Mouse (Mus musculus) stomach, embryonic 16.5 days (tissue): Measurements from ENCODE around the gene Ryr3. TPM values are rescaled to one million over a fixed set of nuclear protein-coding genes. Genes with fewer than 3 reads are reported as not detected.

Experiments used
- ATAC-seq: fragments of 200-750 bp; cut with Nextera tagmentation; 2 replicates; pipeline ENCODE4 v1.8.0; 2017; ENCODE audit warnings: moderate number of reproducible peaks, moderate TSS enrichment; ENCODE audit not compliant: insufficient read depth, low FRiP score
- H3K27ac ChIP-seq: fragments of 300-500 bp; sonication (generic); 2 replicates; pipeline ENCODE4 v1.5.1; 2014; ENCODE audit warnings: low read length
- H3K27me3 ChIP-seq: fragments of 300-500 bp; sonication (generic); 2 replicates; pipeline ENCODE4 v1.6.1; 2014; ENCODE audit warnings: low read length, control low read depth, mixed read lengths; ENCODE audit not compliant: control insufficient read depth, insufficient read depth
- H3K36me3 ChIP-seq: fragments of 300-500 bp; sonication (generic); 2 replicates; pipeline ENCODE4 v1.6.1; 2014; ENCODE audit warnings: low read length; ENCODE audit not compliant: control insufficient read depth, insufficient read depth
- H3K4me1 ChIP-seq: fragments of 300-500 bp; sonication (generic); 2 replicates; pipeline ENCODE4 v1.6.1; 2014; ENCODE audit warnings: low read length, control low read depth, mixed read lengths; ENCODE audit not compliant: control insufficient read depth, insufficient read depth
- H3K4me2 ChIP-seq: fragments of 300-500 bp; sonication (generic); 2 replicates; pipeline ENCODE4 v1.6.1; 2014; ENCODE audit warnings: low read depth, low read length, mixed read lengths
- H3K4me3 ChIP-seq: fragments of 300-500 bp; sonication (generic); replicated peaks from 2 replicates; pipeline ENCODE4 v1.5.1; 2014; ENCODE audit warnings: mild to moderate bottlenecking, low read length
- H3K9ac ChIP-seq: fragments of 300-500 bp; sonication (generic); 2 replicates; pipeline ENCODE4 v1.6.1; 2014; ENCODE audit warnings: low read length
- H3K9me3 ChIP-seq: fragments of 300-500 bp; sonication (generic); replicated peaks from 2 replicates; pipeline ENCODE4 v1.6.1; 2016; ENCODE audit warnings: low read length, control low read depth; ENCODE audit not compliant: control insufficient read depth
- WGBS: fragments of 180-500 bp; shearing (Covaris S2); extraction: QIAGEN DNeasy Blood & Tissue Kit; methylation state at CpG from one replicate; pipeline ENCODE4 v1.1.7; 2014; 5-methylcytosine and 5-hydroxymethylcytosine counted together
- polyA plus RNA-seq: library from polyadenylated mRNA; unstranded; fragments of >200 nt; fragmentation: Nextera tagmentation; extraction: Ambion mirVana; gene quantifications from 2 replicates; pipeline ENCODE4 v1.2.1, GENCODE M21; 2015

Ryr3 gene
- polyA plus RNA-seq, 1 experiment from 2014 or later, result 5.8 TPM

GRCm38 (mm10) chr2:112909142-112909541 lies 307.8 kb downstream of the Ryr3 start:
- no peaks in the 10 kb centered on the region for H3K27me3 ChIP-seq
- 77% methylated on average over 4 of the region's 4 CpGs for WGBS
- no peaks in the 10 kb centered on the region for H3K4me1 ChIP-seq
- H3K9ac ChIP-seq, result no peak overlapping the region
- H3K4me3 ChIP-seq, result no peak overlapping the region
- no peaks in the 10 kb centered on the region for H3K9me3 ChIP-seq
- H3K27ac ChIP-seq, result no peak overlapping the region
- no peak overlapping the region for H3K4me2 ChIP-seq
- no peaks in the 10 kb centered on the region for H3K36me3 ChIP-seq
- no peak for ATAC-seq

DNA sequence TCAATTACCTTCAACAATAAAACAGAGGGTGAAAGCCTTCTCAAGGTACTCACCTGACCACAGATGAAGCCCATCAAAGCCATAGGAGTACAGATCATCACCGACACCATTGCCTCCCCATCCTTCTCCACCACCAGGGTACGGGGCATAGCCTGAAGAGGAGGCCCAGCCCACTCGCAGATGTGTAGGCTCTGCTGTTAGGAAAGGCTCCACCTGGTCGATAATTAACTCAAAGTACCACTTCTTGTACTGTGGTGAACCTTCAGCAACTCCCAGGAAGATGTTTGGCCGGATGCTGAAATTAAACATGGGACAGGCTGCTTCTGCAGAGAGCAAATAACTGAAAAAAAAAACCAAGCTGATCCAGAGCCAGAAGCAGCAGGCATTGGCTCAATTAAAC lies 316.1 kb downstream of the Ryr3 start:
- H3K9ac ChIP-seq, result no peak overlapping the region
- H3K27me3 ChIP-seq, result no peaks in the 10 kb centered on the region
- no peak overlapping the region for H3K4me2 ChIP-seq
- no peak for ATAC-seq
- no peaks in the 10 kb centered on the region for H3K4me1 ChIP-seq
- H3K4me3 ChIP-seq, result no peak overlapping the region
- no peak overlapping the region for H3K27ac ChIP-seq
- no peaks in the 10 kb centered on the region for H3K36me3 ChIP-seq
- no peaks in the 10 kb centered on the region for H3K9me3 ChIP-seq
- 62% methylated on average over 5 of the region's 5 CpGs for WGBS

GRCm38 (mm10) chr2:112884456-112885114 lies 332.3 kb downstream of the Ryr3 start:
- Histone ChIP-seq H3K27ac (no peak overlapping the region), H3K4me2 (no peak overlapping the region), H3K4me3 (no peak overlapping the region), H3K27me3 (no peaks in the 10 kb centered on the region), H3K9ac (no peak overlapping the region), H3K9me3 (no peaks in the 10 kb centered on the region), H3K4me1 (no peaks in the 10 kb centered on the region), H3K36me3 (no peaks in the 10 kb centered on the region)
- ATAC-seq, result no peak
- 75% methylated on average over 4 of the region's 4 CpGs for WGBS

GRCm38 (mm10) chr2:112881805-112882204 lies 335.1 kb downstream of the Ryr3 start:
- no peak overlapping the region for H3K4me3 ChIP-seq

DNA sequence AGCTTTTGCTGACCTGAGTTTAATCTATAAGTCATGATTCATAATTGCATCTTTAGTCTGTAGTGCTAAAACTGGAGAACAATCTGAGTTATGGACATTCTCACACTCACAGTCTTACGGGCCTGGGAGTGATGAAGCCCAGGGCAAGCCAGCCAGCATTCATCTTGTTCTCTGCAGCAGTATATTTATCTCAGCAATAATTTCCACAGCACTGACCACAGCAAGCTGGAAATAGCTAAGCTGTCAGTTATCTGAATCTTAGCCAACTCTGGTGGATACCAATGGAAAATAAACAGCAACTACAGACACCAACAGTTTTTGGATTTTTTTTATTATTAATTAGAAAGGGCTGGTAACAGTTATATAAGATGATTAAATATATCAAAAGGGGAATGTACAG lies 335.5 kb downstream of the Ryr3 start:
- H3K9me3 ChIP-seq, result no peaks in the 10 kb centered on the region
- no peak overlapping the region for H3K9ac ChIP-seq
- no peak for ATAC-seq
- 47% methylated on average over 1 of the region's 1 CpGs for WGBS
- H3K27me3 ChIP-seq, result no peaks in the 10 kb centered on the region
- H3K4me1 ChIP-seq, result no peaks in the 10 kb centered on the region
- H3K36me3 ChIP-seq, result no peaks in the 10 kb centered on the region
- no peak overlapping the region for H3K27ac ChIP-seq
- no peak overlapping the region for H3K4me3 ChIP-seq
- no peak overlapping the region for H3K4me2 ChIP-seq

More at GRCm38 (mm10) chr2:112881805-112882204, 335.1 kb downstream of the Ryr3 start:
- no peak overlapping the region for H3K4me2 ChIP-seq
- no peak for ATAC-seq
- no peaks in the 10 kb centered on the region for H3K9me3 ChIP-seq
- 71% methylated on average over 2 of the region's 2 CpGs for WGBS
- no peaks in the 10 kb centered on the region for H3K36me3 ChIP-seq
- H3K27me3 ChIP-seq, result no peaks in the 10 kb centered on the region
- H3K9ac ChIP-seq, result no peak overlapping the region
- no peaks in the 10 kb centered on the region for H3K4me1 ChIP-seq
- H3K27ac ChIP-seq, result no peak overlapping the region

- H3K4me3 ChIP-seq, result no peak overlapping the region
- no peaks in the 10 kb centered on the region for H3K36me3 ChIP-seq
- H3K27me3 ChIP-seq, result no peaks in the 10 kb centered on the region
- no peak overlapping the region for H3K27ac ChIP-seq
- ATAC-seq, result no peak
- 78% methylated on average over 3 of the region's 3 CpGs for WGBS
- no peak overlapping the region for H3K4me2 ChIP-seq
- H3K4me1 ChIP-seq, result no peaks in the 10 kb centered on the region
- H3K9ac ChIP-seq, result no peak overlapping the region
- no peaks in the 10 kb centered on the region for H3K9me3 ChIP-seq
These were observed 339.5 kb downstream of the Ryr3 start for GRCm38 (mm10) chr2:112877404-112877803.

DNA sequence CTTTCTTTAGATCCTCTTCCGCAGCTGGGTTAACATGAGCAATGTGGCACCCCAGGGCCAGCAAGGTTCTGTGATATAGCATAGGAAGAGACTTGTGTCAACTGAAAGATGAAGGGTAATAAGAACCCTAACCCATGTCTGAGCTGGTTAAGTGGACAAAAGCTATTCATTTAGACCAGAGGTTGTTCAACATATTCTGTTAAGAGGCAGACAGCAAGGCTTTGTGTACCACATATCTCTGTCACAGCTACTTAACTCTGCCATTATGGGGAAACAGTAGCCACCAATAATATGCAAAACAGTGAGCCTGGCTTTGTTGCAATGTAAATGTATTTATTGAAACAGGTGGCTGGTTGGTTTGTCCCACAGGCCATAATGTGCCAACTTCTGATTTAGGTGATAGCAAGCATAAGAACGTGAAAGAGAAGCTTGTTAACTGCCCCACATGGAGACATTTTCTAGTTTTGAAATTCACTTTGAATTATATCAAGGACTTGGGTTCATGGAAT lies 350.8 kb downstream of the Ryr3 start:
- 81% methylated on average over 2 of the region's 2 CpGs for WGBS
- H3K4me3 ChIP-seq, result no peak overlapping the region
- no peak overlapping the region for H3K4me2 ChIP-seq
- no peak for ATAC-seq
- H3K9me3 ChIP-seq, result no peaks in the 10 kb centered on the region
- no peak overlapping the region for H3K9ac ChIP-seq
- H3K36me3 ChIP-seq, result no peaks in the 10 kb centered on the region
- H3K4me1 ChIP-seq, result no peaks in the 10 kb centered on the region
- H3K27me3 ChIP-seq, result no peaks in the 10 kb centered on the region
- H3K27ac ChIP-seq, result no peak overlapping the region

- no peaks in the 10 kb centered on the region for H3K9me3 ChIP-seq
- ATAC-seq, result no peak
- WGBS, result 92% methylated on average over 4 of the region's 4 CpGs
These were observed 355.1 kb downstream of the Ryr3 start for GRCm38 (mm10) chr2:112861792-112862191.

GRCm38 (mm10) chr2:112845583-112846512 lies 371.0 kb downstream of the Ryr3 start:
- 0 out of 2 replicates have a peak, but pooled peaks cover 2% of the 10 kb centered on the region for H3K9me3 ChIP-seq
- H3K4me2 ChIP-seq, result no peak overlapping the region
- H3K9ac ChIP-seq, result no peak overlapping the region
- no peak for ATAC-seq
- 64% methylated on average over 4 of the region's 4 CpGs for WGBS
- H3K4me3 ChIP-seq, result no peak overlapping the region
- no peaks in the 10 kb centered on the region for H3K27me3 ChIP-seq
- H3K27ac ChIP-seq, result no peak overlapping the region
- H3K36me3 ChIP-seq, result no peaks in the 10 kb centered on the region
- H3K4me1 ChIP-seq, result no peaks in the 10 kb centered on the region

More at GRCm38 (mm10) chr2:112861792-112862191, 355.1 kb downstream of the Ryr3 start:
- Histone ChIP-seq H3K4me2 (no peak overlapping the region), H3K27ac (no peak overlapping the region), H3K4me1 (no peaks in the 10 kb centered on the region), H3K9ac (no peak overlapping the region), H3K4me3 (no peak overlapping the region), H3K36me3 (no peaks in the 10 kb centered on the region), H3K27me3 (no peaks in the 10 kb centered on the region)
